Mouse (Mus musculus): Measurements from ENCODE around the gene Selenoo.

- TF ChIP-seq POLR2A (IDR thresholded peaks at IDR 0.05; ENCODE audit: extremely low read depth, insufficient read depth, low read length), result no peak
- TF ChIP-seq CTCF (IDR thresholded peaks at IDR 0.05; ENCODE audit: low read depth, low read length), result peak; percentile 99
These were observed 39.8 kb downstream of the Selenoo start, which contains the start of gene Hdac10 for GRCm38 (mm10) chr15:89128382-89129350.

Data from liver, adult 2 months (tissue).